Mouse (Mus musculus) urinary bladder, postnatal 10 days (tissue): Measurements from ENCODE around the gene Otoa.
A peak's percentile ranks its signal among the peaks of the same experiment; 100 is the strongest.

Experiments used
- DNase-seq: peaks from one replicate; pipeline ENCODE4 v3.0.0; 2022; ENCODE audit warnings: low spot score

Gene Otoa

GRCm38 (mm10) chr7:121081350-121081749 lies at the start of gene Otoa:
Otoa (plus strand) TSS chr7:121081650.
- no peak for DNase-seq

- DNase-seq, result peak; percentile 86
Measured at GRCm38 (mm10) chr7:121033856-121034652, 47.4 kb upstream of the Otoa start, which contains the start of gene Mettl9. Mettl9 (plus strand) TSS chr7:121034445.

DNA sequence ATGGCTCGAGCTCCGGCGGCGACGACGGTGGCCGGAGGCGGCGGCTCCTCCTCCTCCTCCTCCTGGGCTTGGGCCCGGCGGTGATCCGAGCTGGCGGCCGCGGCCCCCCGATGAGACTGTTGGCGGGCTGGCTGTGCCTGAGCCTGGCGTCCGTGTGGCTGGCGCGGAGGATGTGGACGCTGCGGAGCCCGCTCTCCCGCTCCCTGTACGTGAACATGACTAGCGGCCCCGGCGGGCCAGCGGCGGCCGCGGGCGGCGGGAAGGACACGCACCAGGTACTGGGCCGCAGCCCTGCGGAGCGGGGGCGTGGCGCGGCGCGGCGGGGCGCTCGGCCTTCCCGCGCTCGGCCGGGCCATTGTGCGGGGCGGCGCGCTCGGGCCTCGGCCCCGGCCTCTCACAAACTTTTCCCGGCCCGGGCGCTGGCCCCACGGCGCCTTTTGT lies 46.7 kb upstream of the Otoa start:
- peak; percentile 15 for DNase-seq

DNA sequence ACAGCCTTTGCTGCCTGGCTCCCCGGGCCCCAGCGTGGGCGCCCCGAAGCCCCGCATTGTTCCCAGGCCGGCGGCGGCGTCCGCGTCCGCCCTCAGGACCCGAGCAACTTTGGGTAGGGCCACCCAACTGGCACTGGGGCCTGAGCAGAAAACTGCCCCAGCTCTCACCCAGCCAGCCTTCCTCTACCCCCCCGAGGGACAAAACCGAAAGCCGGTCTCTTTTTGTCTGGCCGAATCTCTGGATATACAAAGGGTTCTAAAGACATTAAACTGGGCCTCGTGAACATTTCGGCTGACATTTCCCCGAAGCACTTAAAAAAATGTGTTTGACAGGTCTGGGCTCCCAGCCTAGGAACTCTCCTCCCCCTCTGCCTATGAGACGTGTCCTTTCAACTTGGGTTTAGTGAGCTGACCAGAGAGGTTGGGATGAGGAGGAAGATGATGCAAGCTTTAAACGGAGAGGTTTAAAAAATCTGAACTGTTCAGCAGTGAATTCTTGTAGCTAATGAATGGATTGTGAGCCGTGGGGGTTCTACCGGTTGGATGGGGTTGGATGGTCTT lies 46.2 kb upstream of the Otoa start:
- DNase-seq, result no peak

GRCm38 (mm10) chr7:121040595-121040994 lies 40.9 kb upstream of the Otoa start:
- no peak for DNase-seq

DNA sequence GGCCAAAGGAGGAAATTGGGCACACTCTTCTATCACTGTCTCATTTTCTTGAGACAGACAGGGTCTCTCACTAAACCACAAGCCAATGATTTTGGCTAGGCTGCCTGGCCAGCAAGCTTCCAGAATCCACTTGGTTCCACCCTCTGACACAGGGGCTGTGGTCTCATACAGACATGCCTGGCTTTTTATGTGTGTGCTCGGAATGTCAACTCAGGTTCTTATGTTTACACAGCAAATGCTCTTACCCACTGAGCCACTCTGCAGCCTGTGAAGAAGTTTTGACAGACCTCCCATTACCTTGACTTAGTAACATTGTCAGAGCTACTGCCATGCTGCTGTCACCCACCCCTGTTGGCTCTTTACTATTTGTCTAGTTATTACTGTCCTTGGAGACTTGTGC lies 39.5 kb upstream of the Otoa start:
- no peak for DNase-seq

- DNase-seq, result no peak
Measured at GRCm38 (mm10) chr7:121043004-121043403, 38.4 kb upstream of the Otoa start.

DNA sequence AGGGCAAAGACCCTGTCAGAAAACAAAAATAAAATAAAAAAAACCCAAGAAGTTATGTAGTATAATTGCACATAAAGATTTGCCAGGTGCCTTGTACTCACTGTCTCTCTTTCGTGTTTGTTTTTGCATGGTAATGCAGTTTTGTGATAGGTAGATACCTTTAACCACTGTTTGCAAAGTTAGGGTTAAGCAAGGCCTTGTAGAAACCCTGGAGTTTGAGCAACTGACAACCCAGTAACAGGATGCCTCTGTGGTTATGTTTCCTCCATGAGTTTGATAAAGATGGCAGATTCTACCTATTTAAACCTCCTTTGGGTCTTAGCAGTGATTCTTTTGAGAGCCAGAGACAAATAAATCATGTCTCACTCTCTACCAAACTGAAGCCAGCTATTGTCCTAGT lies 37.9 kb upstream of the Otoa start:
- DNase-seq, result no peak

DNA sequence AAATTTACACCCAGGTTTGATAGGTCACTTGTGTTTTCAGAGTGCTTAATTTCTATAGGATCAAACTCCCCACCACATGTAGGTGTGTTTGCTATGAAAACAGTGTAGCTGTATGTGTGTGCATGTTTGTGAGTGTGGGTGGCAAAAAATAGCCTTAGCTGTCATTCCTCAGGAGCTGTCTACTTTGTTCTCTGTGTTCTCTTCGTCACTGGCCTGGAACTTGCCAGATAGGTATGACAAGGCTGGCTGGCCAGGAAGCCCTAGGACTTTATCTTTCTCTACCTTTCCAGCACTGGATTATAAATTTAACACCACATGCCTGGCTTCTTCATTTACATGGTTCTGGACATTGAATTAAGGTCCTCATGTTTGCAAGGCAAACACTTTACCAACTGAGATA lies 37.2 kb upstream of the Otoa start:
- DNase-seq, result no peak

GRCm38 (mm10) chr7:121045671-121046453 lies 35.6 kb upstream of the Otoa start:
- DNase-seq, result no peak

DNA sequence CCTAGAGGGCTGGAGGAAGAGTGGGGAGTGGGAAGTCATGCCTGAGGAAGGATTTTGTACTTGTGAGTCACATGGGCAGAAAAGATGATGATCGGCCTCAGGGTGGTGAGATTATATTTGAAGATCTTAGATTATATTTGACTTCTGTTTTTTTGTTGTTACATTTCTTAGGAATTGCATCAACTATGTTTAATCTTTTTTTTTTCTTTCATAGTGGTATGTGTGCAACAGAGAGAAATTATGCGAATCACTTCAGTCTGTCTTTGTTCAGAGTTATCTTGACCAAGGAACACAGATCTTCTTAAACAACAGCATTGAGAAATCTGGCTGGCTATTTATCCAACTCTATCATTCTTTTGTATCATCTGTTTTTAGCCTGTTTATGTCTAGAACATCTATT lies 33.8 kb upstream of the Otoa start:
- no peak for DNase-seq

DNA sequence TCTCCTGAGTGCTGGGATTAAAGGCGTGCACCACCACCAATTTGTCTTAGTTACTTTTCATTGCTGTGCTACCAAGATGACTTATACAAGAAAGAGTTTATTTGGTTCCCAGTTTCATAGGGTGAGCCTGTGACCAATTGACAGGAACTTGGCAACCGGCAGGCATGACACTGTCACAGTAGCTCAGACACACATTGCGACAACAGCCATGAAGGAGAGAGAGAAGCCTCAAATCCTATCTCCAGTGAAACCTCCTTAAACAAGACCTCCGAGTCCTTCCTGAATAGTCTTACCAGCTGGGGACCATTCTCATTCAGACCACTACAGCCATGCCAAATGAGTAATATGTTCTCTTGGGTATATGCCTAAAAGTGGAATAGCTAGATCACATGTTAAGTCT lies 28.4 kb upstream of the Otoa start:
- DNase-seq, result no peak

GRCm38 (mm10) chr7:121059477-121060218 lies 21.8 kb upstream of the Otoa start:
- no peak for DNase-seq

GRCm38 (mm10) chr7:121064309-121064708 lies 17.1 kb upstream of the Otoa start:
- DNase-seq, result no peak

GRCm38 (mm10) chr7:121071276-121071675 lies 10.2 kb upstream of the Otoa start:
- DNase-seq, result no peak

DNA sequence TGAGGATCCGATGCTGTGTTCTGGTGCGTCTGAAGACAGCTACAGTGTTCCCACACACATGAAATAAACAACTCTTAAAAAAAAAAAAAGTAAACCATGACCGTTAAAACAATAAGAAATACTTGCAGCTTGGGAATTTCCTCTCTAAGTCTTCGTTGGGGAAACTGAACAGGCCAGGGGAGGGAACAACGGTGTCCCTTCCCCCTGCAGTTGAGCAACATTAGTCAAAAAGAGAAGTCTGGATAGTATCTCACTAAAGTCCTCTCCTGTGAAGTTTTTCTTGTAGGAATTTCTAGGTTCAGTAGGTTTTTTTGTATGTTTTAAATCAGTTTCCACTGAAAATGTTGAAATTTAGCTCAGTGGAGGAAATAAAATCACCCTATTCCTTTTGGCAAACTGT lies 8.9 kb upstream of the Otoa start:
- no peak for DNase-seq

DNA sequence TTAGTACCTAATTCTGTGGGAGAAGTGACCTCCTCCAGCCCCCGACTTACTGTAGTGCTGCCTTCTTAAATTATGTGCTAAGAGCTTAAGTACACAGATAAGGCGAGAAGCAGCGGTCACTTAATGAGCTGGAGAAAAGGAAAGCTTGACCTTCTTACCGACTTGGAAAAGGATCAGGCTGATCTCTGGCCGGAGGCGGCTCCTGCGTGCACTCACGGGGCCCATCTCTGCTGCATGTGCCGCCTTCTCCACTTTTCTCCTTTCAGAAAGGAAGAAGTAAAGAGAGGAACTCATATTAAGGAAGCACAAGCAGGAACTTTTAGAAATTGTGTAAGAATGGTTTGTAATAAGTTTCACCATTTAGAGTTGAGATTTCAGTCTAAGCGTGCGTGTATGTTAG lies 7.2 kb upstream of the Otoa start, which contains the start of gene Igsf6:
Igsf6 (minus strand) TSS at position 292 of the 400 bp plus-strand sequence.
- DNase-seq, result no peak

DNA sequence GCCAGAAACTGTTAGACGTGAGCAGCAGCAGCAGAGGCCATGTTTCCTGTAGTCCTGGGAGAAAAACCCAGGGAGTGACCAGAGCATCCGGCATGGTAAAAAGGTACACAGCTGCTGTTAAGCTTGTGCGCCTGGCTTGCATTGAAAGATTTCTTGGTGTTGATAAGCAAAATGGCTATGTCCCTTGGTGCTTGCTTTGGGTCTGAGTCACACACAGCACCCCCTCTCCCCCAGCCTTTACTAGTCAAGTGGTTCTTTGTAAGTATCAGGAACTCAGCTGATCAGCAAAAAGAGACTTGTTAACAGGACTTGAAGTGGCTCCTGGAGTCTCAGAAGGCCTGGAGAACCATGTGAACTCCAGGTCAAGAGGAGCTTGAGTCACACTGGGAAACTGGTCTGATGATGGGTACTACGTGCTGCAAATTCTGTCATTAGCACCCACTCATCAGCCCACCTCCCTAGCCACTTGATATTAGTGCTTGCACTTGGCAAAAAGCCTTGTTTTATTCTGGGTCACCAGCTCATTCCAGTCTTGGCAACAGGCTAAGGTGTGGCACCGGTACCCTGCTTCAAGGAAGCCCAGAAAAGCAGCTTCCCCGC lies 6.5 kb upstream of the Otoa start:
- DNase-seq, result no peak

DNA sequence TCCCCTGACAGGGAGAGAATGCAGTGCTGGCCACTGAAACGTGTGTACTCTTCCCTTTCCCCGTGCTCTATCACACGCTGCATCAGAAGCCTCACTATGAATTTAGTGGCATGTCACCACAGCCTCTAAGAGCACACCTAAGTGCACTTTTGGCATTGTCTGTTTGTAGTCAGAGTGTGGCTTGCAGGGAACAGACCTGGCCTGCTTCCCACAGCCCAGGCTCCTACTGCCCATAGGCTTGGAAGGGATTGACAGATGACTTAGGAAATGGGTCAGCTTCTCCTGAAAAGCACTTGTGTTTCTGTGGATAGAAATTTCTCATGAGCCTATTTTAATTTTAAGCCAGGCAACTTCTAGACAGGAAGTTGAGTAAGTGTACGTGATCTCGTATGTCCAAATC lies 6.0 kb upstream of the Otoa start:
- DNase-seq, result no peak

GRCm38 (mm10) chr7:121077311-121077710 lies 4.1 kb upstream of the Otoa start:
- DNase-seq, result no peak

DNA sequence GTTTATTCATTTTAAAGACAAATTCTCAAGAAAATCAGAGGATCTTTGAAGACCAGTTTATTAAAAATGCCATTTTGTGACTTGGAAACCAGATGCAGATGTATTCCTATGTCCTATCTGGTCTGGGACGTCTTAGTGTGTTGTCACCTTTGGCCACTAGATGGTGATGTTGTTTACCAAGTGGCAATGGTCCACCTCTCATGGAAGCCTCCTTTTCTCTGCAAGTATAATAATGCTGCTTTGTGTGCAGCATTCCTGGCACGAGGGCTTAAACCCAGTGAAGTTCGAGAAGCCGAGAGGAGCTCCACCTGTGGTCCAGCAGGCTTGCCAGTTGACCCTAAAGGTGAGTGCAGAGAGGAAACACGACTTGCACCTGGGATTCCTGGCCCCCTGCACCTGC lies 3.6 kb upstream of the Otoa start:
- peak; percentile 26 for DNase-seq

DNA sequence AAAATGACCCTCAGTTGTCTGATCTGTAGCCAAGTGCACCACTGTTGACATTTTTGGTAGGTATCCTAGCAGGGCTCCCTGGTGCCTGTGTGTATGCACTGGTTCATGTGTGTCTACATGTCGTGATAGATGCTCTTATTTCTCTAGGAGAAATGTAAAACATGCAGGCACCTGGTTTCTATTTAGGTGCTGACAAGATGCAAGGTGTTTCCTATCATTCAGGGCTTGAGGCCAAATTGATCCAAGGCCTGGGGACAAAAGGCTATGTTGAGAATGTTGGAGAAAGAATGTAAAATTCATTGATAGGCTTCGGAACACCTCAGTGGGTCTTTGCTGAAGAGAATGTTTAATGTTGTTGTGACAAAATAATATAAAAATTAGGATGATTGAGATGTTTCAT lies 366 bp downstream of the Otoa start:
- no peak for DNase-seq
